Mouse (Mus musculus): ENCODE results near the gene BC028528. TPM values are rescaled to one million over a fixed set of nuclear protein-coding genes. Genes with fewer than 3 reads are reported as not detected.
"Not testable (repeated sequence)": the region's sequence is repeated elsewhere in the genome, so short reads cannot be mapped to it uniquely, and the experiment has no call there.

BC028528 gene
- polyA plus RNA-seq, 1 experiment, result 1.5 TPM

GRCm38 (mm10) chr3:95861796-95862195 is 30.0 kb downstream of the BC028528 start:
- H3K27me3 ChIP-seq (ENCODE audit: control insufficient read depth, insufficient read depth, low read length), result no peaks in the 10 kb centered on the region
- no peak for TF ChIP-seq POLR2A (IDR thresholded peaks at IDR 0.05; ENCODE audit: low read depth, low read length)
- TF ChIP-seq CTCF (IDR thresholded peaks at IDR 0.05; ENCODE audit: extremely low read depth, insufficient read length, insufficient replicate concordance, low read depth, low read length), result no peak
- WGBS, result 42% methylated on average over 2 of the region's 2 CpGs
- no peak overlapping the region for H3K27ac ChIP-seq (ENCODE audit: insufficient read depth, low read depth, low read length)
- no peak overlapping the region for H3K4me3 ChIP-seq (ENCODE audit: low read depth, low read length)
- H3K4me1 ChIP-seq (ENCODE audit: control insufficient read depth, insufficient read depth, insufficient read length, low read length), result no peaks in the 10 kb centered on the region
- peaks cover 17% of the 10 kb centered on the region for H3K36me3 ChIP-seq (ENCODE audit: control insufficient read depth, insufficient read depth, low read length)

DNA sequence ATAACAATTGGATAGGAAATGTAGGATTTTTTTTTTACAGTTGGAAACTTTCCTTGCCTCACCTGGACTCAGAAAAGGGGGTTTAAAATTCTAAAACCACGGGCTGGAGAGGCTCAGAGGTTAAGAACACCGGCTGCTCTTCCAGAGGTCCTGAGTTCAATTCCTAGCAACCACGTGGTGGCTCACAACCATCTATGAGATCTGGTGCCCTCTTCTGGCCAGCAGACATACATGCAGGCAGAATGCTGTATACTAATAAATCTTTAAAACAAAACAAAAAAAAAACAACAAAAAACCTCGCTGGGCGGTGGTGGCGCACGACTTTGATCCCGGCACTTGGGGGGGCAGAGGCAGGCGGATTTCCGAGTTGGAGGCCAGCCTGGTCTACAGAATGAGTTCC is 30.6 kb downstream of the BC028528 start:
- Histone ChIP-seq H3K4me3 (ENCODE audit: low read depth, low read length) (no peak overlapping the region), H3K36me3 (ENCODE audit: control insufficient read depth, insufficient read depth, low read length) (peaks cover 17% of the 10 kb centered on the region), H3K27ac (ENCODE audit: insufficient read depth, low read depth, low read length) (no peak overlapping the region), H3K27me3 (ENCODE audit: control insufficient read depth, insufficient read depth, low read length) (no peaks in the 10 kb centered on the region), H3K4me1 (ENCODE audit: control insufficient read depth, insufficient read depth, insufficient read length, low read length) (no peaks in the 10 kb centered on the region)
- TF ChIP-seq CTCF (IDR thresholded peaks at IDR 0.05; ENCODE audit: extremely low read depth, insufficient read length, insufficient replicate concordance, low read depth, low read length), result peak; percentile 51; the same call in 1 of the 2 replicates
- no peak for TF ChIP-seq POLR2A (IDR thresholded peaks at IDR 0.05; ENCODE audit: low read depth, low read length)
- 76% methylated on average over 10 of the region's 10 CpGs for WGBS

GRCm38 (mm10) chr3:95860323-95860722 is 31.5 kb downstream of the BC028528 start:
- Histone ChIP-seq H3K4me3 (ENCODE audit: low read depth, low read length) (no peak overlapping the region), H3K27me3 (ENCODE audit: control insufficient read depth, insufficient read depth, low read length) (no peaks in the 10 kb centered on the region), H3K4me1 (ENCODE audit: control insufficient read depth, insufficient read depth, insufficient read length, low read length) (no peaks in the 10 kb centered on the region), H3K27ac (ENCODE audit: insufficient read depth, low read depth, low read length) (no peak overlapping the region), H3K36me3 (ENCODE audit: control insufficient read depth, insufficient read depth, low read length) (peaks cover 13% of the 10 kb centered on the region)
- TF ChIP-seq CTCF (IDR thresholded peaks at IDR 0.05; ENCODE audit: extremely low read depth, insufficient read length, insufficient replicate concordance, low read depth, low read length), result peak; percentile 7; the same call in 1 of the 2 replicates
- no peak for TF ChIP-seq POLR2A (IDR thresholded peaks at IDR 0.05; ENCODE audit: low read depth, low read length)
- WGBS, result 72% methylated on average over 3 of the region's 3 CpGs

- H3K4me1 ChIP-seq (ENCODE audit: control insufficient read depth, insufficient read depth, insufficient read length, low read length); H3K36me3 ChIP-seq (ENCODE audit: control insufficient read depth, insufficient read depth, low read length); H3K4me3 ChIP-seq (ENCODE audit: low read depth, low read length); H3K27me3 ChIP-seq (ENCODE audit: control insufficient read depth, insufficient read depth, low read length); H3K27ac ChIP-seq (ENCODE audit: insufficient read depth, low read depth, low read length): not testable (repeated sequence)
- 81% methylated on average over 3 of the region's 3 CpGs for WGBS
Observed at GRCm38 (mm10) chr3:95858278-95858677, 33.5 kb downstream of the BC028528 start.

GRCm38 (mm10) chr3:95857050-95857449 is 34.8 kb downstream of the BC028528 start:
- H3K27me3 ChIP-seq (ENCODE audit: control insufficient read depth, insufficient read depth, low read length); H3K27ac ChIP-seq (ENCODE audit: insufficient read depth, low read depth, low read length); H3K4me3 ChIP-seq (ENCODE audit: low read depth, low read length); H3K4me1 ChIP-seq (ENCODE audit: control insufficient read depth, insufficient read depth, insufficient read length, low read length): not testable (repeated sequence)
- peaks cover 10% of the 10 kb centered on the region for H3K36me3 ChIP-seq (ENCODE audit: control insufficient read depth, insufficient read depth, low read length)
- WGBS, result 95% methylated on average over 1 of the region's 1 CpGs

- Histone ChIP-seq H3K4me3 (ENCODE audit: low read depth, low read length) (peak overlapping the region; percentile 85), H3K27me3 (ENCODE audit: control insufficient read depth, insufficient read depth, low read length) (no peaks in the 10 kb centered on the region), H3K36me3 (ENCODE audit: control insufficient read depth, insufficient read depth, low read length) (peaks cover 16% of the 10 kb centered on the region), H3K27ac (ENCODE audit: insufficient read depth, low read depth, low read length) (peak overlapping the region; percentile 42), H3K4me1 (ENCODE audit: control insufficient read depth, insufficient read depth, insufficient read length, low read length) (no peaks in the 10 kb centered on the region)
- no peak for TF ChIP-seq POLR2A (IDR thresholded peaks at IDR 0.05; ENCODE audit: low read depth, low read length)
- TF ChIP-seq CTCF (IDR thresholded peaks at IDR 0.05; ENCODE audit: extremely low read depth, insufficient read length, insufficient replicate concordance, low read depth, low read length), result no peak
- WGBS, result 19% methylated on average over 7 of the region's 7 CpGs
Observed at GRCm38 (mm10) chr3:95856115-95856514, 35.7 kb downstream of the BC028528 start.

DNA sequence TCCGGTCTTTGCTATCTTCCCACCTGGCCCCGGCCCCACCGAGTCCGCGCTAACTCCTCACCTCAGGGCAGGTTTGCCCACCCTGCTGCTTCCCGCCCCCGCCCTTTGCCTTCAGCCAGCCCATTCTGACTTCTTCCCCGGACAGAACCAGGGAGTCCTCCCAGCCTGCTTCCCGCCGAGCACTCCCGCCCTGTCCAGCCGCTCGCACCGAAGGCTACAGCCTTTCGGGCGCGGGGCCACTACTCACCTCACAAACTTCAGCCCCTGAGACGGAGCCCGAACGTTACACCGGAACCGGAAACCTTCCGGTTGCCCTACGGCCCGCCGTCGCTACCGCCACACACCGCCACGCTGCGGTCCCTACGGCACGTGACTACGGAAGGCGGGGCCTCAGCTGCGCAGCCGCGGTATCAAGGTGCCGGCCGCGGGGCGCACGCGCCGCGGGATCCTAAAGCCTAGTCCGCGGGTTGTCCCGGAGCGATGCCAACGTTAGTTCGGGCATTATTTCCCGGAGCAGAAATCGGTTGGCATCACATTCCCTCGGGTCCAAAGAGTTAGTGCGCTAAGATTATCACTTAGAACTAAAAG is 36.2 kb downstream of the BC028528 start, which contains the start of gene Prpf3:
Gene Prpf3, minus strand, starts transcription at position 384 of the 588 bp plus-strand sequence.
- WGBS, result under 1% methylated on average over 56 of the region's 56 CpGs
- H3K27me3 ChIP-seq (ENCODE audit: control insufficient read depth, insufficient read depth, low read length), result no peaks in the 10 kb centered on the region
- H3K4me1 ChIP-seq (ENCODE audit: control insufficient read depth, insufficient read depth, insufficient read length, low read length), result no peaks in the 10 kb centered on the region

DNA sequence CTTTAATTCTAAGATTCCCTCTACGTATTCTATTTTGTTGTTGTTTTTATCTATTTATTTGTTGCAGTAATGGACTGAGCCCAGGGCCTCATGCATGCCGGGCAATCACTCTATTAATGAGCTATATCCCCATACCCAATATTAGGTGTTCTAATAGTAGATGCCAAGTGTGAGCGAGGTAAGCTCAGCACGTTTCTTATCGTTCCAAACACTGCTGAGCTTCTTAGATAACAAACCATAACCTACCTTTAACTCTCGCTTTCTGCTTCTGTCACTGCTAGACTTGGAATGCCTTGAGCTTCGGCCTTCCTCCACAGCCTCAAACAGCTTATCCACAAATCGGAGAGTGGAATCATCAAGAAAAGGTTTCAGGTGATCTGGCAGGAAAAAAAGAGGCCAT is 40.5 kb downstream of the BC028528 start:
- Histone ChIP-seq H3K4me3 (ENCODE audit: low read depth, low read length) (no peak overlapping the region), H3K4me1 (ENCODE audit: control insufficient read depth, insufficient read depth, insufficient read length, low read length) (no peaks in the 10 kb centered on the region), H3K36me3 (ENCODE audit: control insufficient read depth, insufficient read depth, low read length) (peaks cover 54% of the 10 kb centered on the region), H3K27ac (ENCODE audit: insufficient read depth, low read depth, low read length) (no peak overlapping the region), H3K27me3 (ENCODE audit: control insufficient read depth, insufficient read depth, low read length) (no peaks in the 10 kb centered on the region)
- no peak for TF ChIP-seq CTCF (IDR thresholded peaks at IDR 0.05; ENCODE audit: extremely low read depth, insufficient read length, insufficient replicate concordance, low read depth, low read length)
- TF ChIP-seq POLR2A (IDR thresholded peaks at IDR 0.05; ENCODE audit: low read depth, low read length), result no peak
- 90% methylated on average over 8 of the region's 8 CpGs for WGBS

More for the DNA sequence above, 36.2 kb downstream of the BC028528 start, which contains the start of gene Prpf3:
- peak within 1 kb of the TSS; percentile 42 for H3K27ac ChIP-seq (ENCODE audit: insufficient read depth, low read depth, low read length)
- H3K36me3 ChIP-seq (ENCODE audit: control insufficient read depth, insufficient read depth, low read length), result peaks cover 20% of the 10 kb centered on the region
- TF ChIP-seq POLR2A (IDR thresholded peaks at IDR 0.05; ENCODE audit: low read depth, low read length) (peak; percentile 76), CTCF (IDR thresholded peaks at IDR 0.05; ENCODE audit: extremely low read depth, insufficient read length, insufficient replicate concordance, low read depth, low read length) (no peak)
- peak within 1 kb of the TSS; percentile 85 for H3K4me3 ChIP-seq (ENCODE audit: low read depth, low read length)
